Mouse (Mus musculus): ENCODE measurements around the gene Olfr1392. TPM values are rescaled to one million over a fixed set of nuclear protein-coding genes. Genes with fewer than 3 reads are reported as not detected.

Gene Olfr1392
- polyA plus RNA-seq (2017; shearing (Covaris generic)) = not detected

GRCm38 (mm10) chr11:49284982-49285381 is at the start of gene Olfr1392:
Gene Olfr1392, plus strand, starts transcription at chr11:49285282.

GRCm38 (mm10) chr11:49243727-49244594 is 41.1 kb upstream of the Olfr1392 start, which contains the start of gene Mgat1:
Gene Mgat1, plus strand, starts transcription at chr11:49244191.

GRCm38 (mm10) chr11:49278222-49278621 is 6.9 kb upstream of the Olfr1392 start, which contains the start of gene Olfr1393:
Gene Olfr1393, plus strand, starts transcription at chr11:49278304.

GRCm38 (mm10) chr11:49304441-49304840 is 19.4 kb downstream of the Olfr1392 start, which contains the start of gene Olfr10:
Gene Olfr10, plus strand, starts transcription at chr11:49304741.

GRCm38 (mm10) chr11:49322442-49322841 is 37.4 kb downstream of the Olfr1392 start, which contains the start of gene Olfr1391:
Gene Olfr1391, plus strand, starts transcription at chr11:49322742.

GRCm38 (mm10) chr11:49334888-49335287 is 49.8 kb downstream of the Olfr1392 start, which contains the start of gene Olfr1390:
Gene Olfr1390, plus strand, starts transcription at chr11:49335188.

Other genes with a start within 250 kb of the Olfr1392 start
- 161 TPM for gene 9930111J21Rik2, start 234.0 kb upstream of the Olfr1392 start, polyA plus RNA-seq (2017; shearing (Covaris generic))
- 361 TPM for gene Tgtp2, start 221.1 kb upstream of the Olfr1392 start, polyA plus RNA-seq (2017; shearing (Covaris generic))
- gene Ifi47, start 208.7 kb upstream of the Olfr1392 start, polyA plus RNA-seq (2017; shearing (Covaris generic)) = 537 TPM
- gene Olfr1396, start 170.4 kb upstream of the Olfr1392 start, polyA plus RNA-seq (2017; shearing (Covaris generic)) = not detected
- gene Olfr1395, start 143.0 kb upstream of the Olfr1392 start, polyA plus RNA-seq (2017; shearing (Covaris generic)) = not detected
- gene Olfr1394, start 130.9 kb upstream of the Olfr1392 start, polyA plus RNA-seq (2017; shearing (Covaris generic)) = not detected
- gene Btnl9, start 98.1 kb upstream of the Olfr1392 start, polyA plus RNA-seq (2017; shearing (Covaris generic)) = not detected
- 82.0 TPM for gene Zfp62, start 82.0 kb upstream of the Olfr1392 start, polyA plus RNA-seq (2017; shearing (Covaris generic))
- 117 TPM for gene Mgat1, start 41.1 kb upstream of the Olfr1392 start, polyA plus RNA-seq (2017; shearing (Covaris generic))
- not detected for gene Olfr1393, start 7.0 kb upstream of the Olfr1392 start, polyA plus RNA-seq (2017; shearing (Covaris generic))
- not detected for gene Olfr10, start 19.5 kb downstream of the Olfr1392 start, polyA plus RNA-seq (2017; shearing (Covaris generic))
- gene Olfr1391, start 37.5 kb downstream of the Olfr1392 start, polyA plus RNA-seq (2017; shearing (Covaris generic)) = not detected
- gene Olfr1390, start 49.9 kb downstream of the Olfr1392 start, polyA plus RNA-seq (2017; shearing (Covaris generic)) = not detected
- gene Olfr1389, start 137.8 kb downstream of the Olfr1392 start, polyA plus RNA-seq (2017; shearing (Covaris generic)) = not detected
- gene Olfr1388, start 151.3 kb downstream of the Olfr1392 start, polyA plus RNA-seq (2017; shearing (Covaris generic)) = not detected
- not detected for gene Olfr1387, start 170.1 kb downstream of the Olfr1392 start, polyA plus RNA-seq (2017; shearing (Covaris generic))
- not detected for gene Olfr1386, start 179.8 kb downstream of the Olfr1392 start, polyA plus RNA-seq (2017; shearing (Covaris generic))
- not detected for gene Olfr1385, start 203.8 kb downstream of the Olfr1392 start, polyA plus RNA-seq (2017; shearing (Covaris generic))
- gene Olfr1384, start 221.4 kb downstream of the Olfr1392 start, polyA plus RNA-seq (2017; shearing (Covaris generic)) = not detected
- not detected for gene Olfr1383, start 234.4 kb downstream of the Olfr1392 start, polyA plus RNA-seq (2017; shearing (Covaris generic))
- gene Olfr1382, start 243.0 kb downstream of the Olfr1392 start, polyA plus RNA-seq (2017; shearing (Covaris generic)) = not detected